Mouse (Mus musculus) kidney, adult 2 months (tissue): ENCODE data around the gene Otub2. TPM values are rescaled to one million over a fixed set of nuclear protein-coding genes. Genes with fewer than 3 reads are reported as not detected.

Experiments used
- DNase-seq: peaks from one replicate; pipeline ENCODE4 v3.0.0; 2021
- H3K27ac ChIP-seq: fragments of 200-500 bp; 2 replicates; pipeline ENCODE4 v1.5.1; 2012; ENCODE audit warnings: low read depth, low read length, control low read depth, inconsistent platforms; ENCODE audit not compliant: insufficient read depth
- H3K27me3 ChIP-seq: fragments of 200-500 bp; replicated peaks from 2 replicates; pipeline ENCODE4 v1.6.1; 2012; ENCODE audit warnings: mild to moderate bottlenecking, moderate library complexity, low read length, inconsistent platforms; ENCODE audit not compliant: control insufficient read depth, insufficient read depth
- H3K36me3 ChIP-seq: fragments of 200-500 bp; 2 replicates; pipeline ENCODE4 v1.6.1; 2012; ENCODE audit warnings: mild to moderate bottlenecking, moderate library complexity, low read length, inconsistent platforms; ENCODE audit not compliant: control insufficient read depth, insufficient read depth
- H3K4me1 ChIP-seq: fragments of 200-500 bp; 2 replicates; pipeline ENCODE4 v1.6.1; 2011; ENCODE audit warnings: low read length; ENCODE audit not compliant: control insufficient read depth, insufficient read depth
- H3K4me3 ChIP-seq: fragments of 200-500 bp; 2 replicates; pipeline ENCODE4 v1.5.1; 2011; ENCODE audit warnings: mild to moderate bottlenecking, low read depth, low read length, control low read depth; ENCODE audit not compliant: insufficient read depth
- CTCF ChIP-seq: fragments of 200-500 bp; conservative IDR thresholded peaks from 2 replicates; pipeline ENCODE4 v1.5.1; 2011; ENCODE audit warnings: low read depth, mild to moderate bottlenecking, control low read depth, low read length, moderate library complexity, mixed read lengths; ENCODE audit not compliant: insufficient read depth, insufficient read length
- POLR2A ChIP-seq: fragments of 200-500 bp; IDR thresholded peaks from one replicate; pipeline ENCODE4 v1.6.1; 2011; ENCODE audit warnings: low read depth, low read length, control low read depth
- WGBS: fragments of 180-500 bp; shearing (Covaris S2); methylation state at CpG from one replicate; pipeline ENCODE4 v1.1.7; 2018; 5-methylcytosine and 5-hydroxymethylcytosine counted together
- polyA plus RNA-seq: library from polyadenylated mRNA; depleted of rRNA; stranded (reverse); fragments of >200 nt; gene quantifications from 2 replicates; pipeline ENCODE4 v1.2.3, GENCODE M21; 2012

The Otub2 gene
- polyA plus RNA-seq, 1 experiment, result 3.9 TPM

DNA sequence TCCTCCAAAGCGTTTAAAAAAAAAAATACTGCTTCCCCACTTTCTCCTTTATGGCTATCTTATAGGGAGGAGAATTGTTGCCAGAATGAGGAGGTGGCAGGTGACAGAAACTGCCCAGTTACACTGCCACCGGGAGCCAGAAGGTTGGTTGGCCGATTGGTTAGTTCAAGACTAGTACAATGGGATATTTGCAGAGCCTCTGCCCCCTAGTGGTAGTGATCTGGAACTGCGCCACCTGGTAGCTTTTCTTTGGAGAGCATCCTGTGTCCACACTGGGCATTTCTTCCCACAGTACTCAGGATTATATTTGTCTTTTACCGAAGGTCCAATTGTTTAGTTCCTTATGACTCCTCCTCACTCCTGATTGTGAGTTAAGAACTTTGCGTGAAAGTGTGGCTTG, 16.8 kb upstream of the Otub2 start:
- H3K4me1 ChIP-seq, result no peaks in the 10 kb centered on the region
- H3K36me3 ChIP-seq, result no peaks in the 10 kb centered on the region
- 31% methylated on average over 6 of the region's 6 CpGs for WGBS

GRCm38 (mm10) chr12:103373530-103374236, 14.8 kb upstream of the Otub2 start:
- no peaks in the 10 kb centered on the region for H3K27me3 ChIP-seq
- no peak for DNase-seq
- no peaks in the 10 kb centered on the region for H3K36me3 ChIP-seq
- 67% methylated on average over 8 of the region's 8 CpGs for WGBS
- H3K4me1 ChIP-seq, result no peaks in the 10 kb centered on the region
- H3K27ac ChIP-seq, result no peak overlapping the region
- no peak overlapping the region for H3K4me3 ChIP-seq
- TF ChIP-seq CTCF (no peak), POLR2A (no peak)

More for the DNA sequence above, 16.8 kb upstream of the Otub2 start:
- Histone ChIP-seq H3K27ac (no peak overlapping the region), H3K4me3 (no peak overlapping the region), H3K27me3 (no peaks in the 10 kb centered on the region)
- peak; percentile 70 for DNase-seq
- TF ChIP-seq CTCF, result peak; percentile 79
- TF ChIP-seq POLR2A, result no peak

- WGBS, result 65% methylated on average over 5 of the region's 5 CpGs
- no peak for TF ChIP-seq POLR2A
- TF ChIP-seq CTCF, result no peak
- DNase-seq, result no peak
- Histone ChIP-seq H3K36me3 (no peaks in the 10 kb centered on the region), H3K4me3 (no peak overlapping the region), H3K4me1 (no peaks in the 10 kb centered on the region), H3K27ac (no peak overlapping the region), H3K27me3 (no peaks in the 10 kb centered on the region)
These were observed 12.4 kb upstream of the Otub2 start for GRCm38 (mm10) chr12:103376124-103376523.

- WGBS, result 67% methylated on average over 4 of the region's 4 CpGs
- H3K36me3 ChIP-seq, result no peaks in the 10 kb centered on the region
- no peak overlapping the region for H3K27ac ChIP-seq
- no peak for TF ChIP-seq CTCF
- no peak for TF ChIP-seq POLR2A
- H3K4me1 ChIP-seq, result no peaks in the 10 kb centered on the region
- H3K4me3 ChIP-seq, result no peak overlapping the region
- no peak for DNase-seq
- H3K27me3 ChIP-seq, result no peaks in the 10 kb centered on the region
These were observed 11.7 kb upstream of the Otub2 start for GRCm38 (mm10) chr12:103376774-103377173.

GRCm38 (mm10) chr12:103380226-103380625, 8.3 kb upstream of the Otub2 start:
- no peaks in the 10 kb centered on the region for H3K36me3 ChIP-seq
- no peak for DNase-seq
- TF ChIP-seq POLR2A, result no peak
- TF ChIP-seq CTCF, result no peak
- 81% methylated on average over 4 of the region's 4 CpGs for WGBS
- no peaks in the 10 kb centered on the region for H3K4me1 ChIP-seq
- no peak overlapping the region for H3K4me3 ChIP-seq
- no peaks in the 10 kb centered on the region for H3K27me3 ChIP-seq
- no peak overlapping the region for H3K27ac ChIP-seq

- TF ChIP-seq CTCF, result no peak
- H3K4me1 ChIP-seq, result 0 out of 2 replicates have a peak, but pooled peaks cover 3% of the 10 kb centered on the region
- no peaks in the 10 kb centered on the region for H3K36me3 ChIP-seq
- 79% methylated on average over 2 of the region's 2 CpGs for WGBS
- no peak overlapping the region for H3K27ac ChIP-seq
- H3K4me3 ChIP-seq, result peak overlapping the region; percentile 98
- H3K27me3 ChIP-seq, result no peaks in the 10 kb centered on the region
- no peak for DNase-seq
These were observed 856 bp downstream of the Otub2 start for GRCm38 (mm10) chr12:103389348-103389727.

DNA sequence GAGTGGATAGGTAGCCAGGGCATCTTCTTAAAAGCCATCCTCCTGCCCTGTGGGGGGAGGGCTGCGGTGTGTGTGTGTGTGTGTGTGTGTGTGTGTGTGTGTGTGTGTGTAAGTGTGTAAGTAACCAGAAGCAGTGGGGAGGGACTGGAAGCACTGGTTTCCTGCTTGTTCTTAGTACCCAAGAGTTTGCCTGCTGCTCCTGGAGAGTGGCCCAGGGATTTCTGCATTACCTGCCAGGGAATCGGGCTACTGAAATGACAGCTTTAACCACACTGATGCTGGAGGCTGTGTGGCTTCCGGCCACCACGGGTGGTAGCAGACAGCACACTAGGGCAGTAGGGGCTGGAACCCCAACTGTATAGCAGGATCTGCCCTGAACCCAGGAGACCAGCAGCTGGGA, 1.5 kb downstream of the Otub2 start:
- Histone ChIP-seq H3K4me3 (no peak overlapping the region), H3K36me3 (no peaks in the 10 kb centered on the region), H3K27me3 (no peaks in the 10 kb centered on the region), H3K4me1 (0 out of 2 replicates have a peak, but pooled peaks cover 3% of the 10 kb centered on the region), H3K27ac (no peak overlapping the region)
- WGBS, result 73% methylated on average over 4 of the region's 4 CpGs
- no peak for DNase-seq
- TF ChIP-seq POLR2A (no peak), CTCF (no peak)
